Mouse (Mus musculus): ENCODE data around the gene Washc1.

GRCm38 (mm10) chr17:66123816-66124610 lies 12.7 kb downstream of the Washc1 start:
- TF ChIP-seq POLR2AphosphoS2 (IDR thresholded peaks at IDR 0.05; ENCODE audit: insufficient read length, low read depth) (no peak), POLR2A (IDR thresholded peaks at IDR 0.05; ENCODE audit: insufficient read length, low read depth) (no peak), SRF (IDR thresholded peaks at IDR 0.05; ENCODE audit: control insufficient read depth, insufficient read length, low read depth) (no peak), MAX (IDR thresholded peaks at IDR 0.05; ENCODE audit: low read depth) (no peak)

Data from myocyte (in vitro differentiated cells).